Mouse (Mus musculus) embryonic fibroblast, embryonic 13.5 days (primary cell): ENCODE data around the gene Sh2b1.

ENCODE experiments used
- CTCF ChIP-seq: IDR thresholded peaks from 2 replicates; pipeline ENCODE4 v1.5.1; 2011; ENCODE audit warnings: mild to moderate bottlenecking, control low read depth, low read length, moderate library complexity, borderline replicate concordance; ENCODE audit not compliant: insufficient read depth
- POLR2A ChIP-seq: IDR thresholded peaks from 2 replicates; pipeline ENCODE4 v1.6.1; 2011; ENCODE audit warnings: low read depth, mild to moderate bottlenecking, control low read depth, low read length, moderate library complexity

GRCm38 (mm10) chr7:126511287-126511686 is 36.1 kb upstream of the Sh2b1 start:
- no peak for TF ChIP-seq POLR2A
- TF ChIP-seq CTCF: no peak
